Mouse (Mus musculus): Measurements from ENCODE around the gene AI987944.
A peak's percentile ranks its signal among the peaks of the same experiment; 100 is the strongest.

AI987944 gene

GRCm38 (mm10) chr7:41393048-41393971 is at the start of gene AI987944:
TSS of gene AI987944 (minus strand) at chr7:41393379.
- DNase-seq (ENCODE audit: extremely low spot score, low read depth, low spot score): peak; percentile 85

- DNase-seq (ENCODE audit: extremely low spot score, low read depth, low spot score): no peak
Measured at GRCm38 (mm10) chr7:41394130-41394529, 951 bp upstream of the AI987944 start.

Data from hindlimb bud, embryonic 11.5 days (tissue).